Mouse (Mus musculus) C2C12 (cell line): ENCODE results near the gene Twist1. TPM values are rescaled to one million over a fixed set of nuclear protein-coding genes. Genes with fewer than 3 reads are reported as not detected.

ENCODE experiments used
- H3K27me3 ChIP-seq: one replicate; pipeline ENCODE4 v1.6.1; 2011; ENCODE audit not compliant: control insufficient read depth, insufficient read depth, insufficient read length
- H3K36me3 ChIP-seq: one replicate; pipeline ENCODE4 v1.6.1; 2011; ENCODE audit not compliant: control insufficient read depth, insufficient read depth
- H3K4me3 ChIP-seq: one replicate; pipeline ENCODE4 v1.5.1; 2011; ENCODE audit warnings: mild to moderate bottlenecking, control low read depth; ENCODE audit not compliant: poor library complexity, insufficient read depth, severe bottlenecking
- H3K79me2 ChIP-seq: one replicate; pipeline ENCODE4 v1.6.1; 2011; ENCODE audit not compliant: control insufficient read depth, insufficient read depth
- H3K79me3 ChIP-seq: one replicate; pipeline ENCODE4 v1.6.1; 2011; ENCODE audit warnings: low read depth, control low read depth
- H3ac ChIP-seq: one replicate; pipeline ENCODE3; 2011; ENCODE audit warnings: low read depth; ENCODE audit not compliant: control insufficient read depth, insufficient read length
- CEBPB ChIP-seq: IDR thresholded peaks from one replicate; pipeline ENCODE4 v1.6.1; 2011; ENCODE audit warnings: low read depth, mild to moderate bottlenecking, control low read depth, moderate library complexity
- CTCF ChIP-seq: IDR thresholded peaks from one replicate; pipeline ENCODE4 v1.5.1; 2011; ENCODE audit not compliant: control insufficient read depth, insufficient read depth, insufficient read length
- FOSL1 ChIP-seq: IDR thresholded peaks from one replicate; pipeline ENCODE4 v1.8.0; 2011; ENCODE audit warnings: mild to moderate bottlenecking, low read length; ENCODE audit not compliant: poor library complexity, insufficient read depth, severe bottlenecking
- MAX ChIP-seq: IDR thresholded peaks from one replicate; pipeline ENCODE4 v1.6.1; 2011; ENCODE audit warnings: mild to moderate bottlenecking, control low read depth
- MYOD1 ChIP-seq: IDR thresholded peaks from one replicate; pipeline ENCODE4 v1.6.1; 2011; ENCODE audit warnings: low read depth; ENCODE audit not compliant: control insufficient read depth, insufficient read length
- MYOG ChIP-seq: IDR thresholded peaks from one replicate; pipeline ENCODE4 v1.6.1; 2011; ENCODE audit not compliant: control insufficient read depth, insufficient read length; ENCODE audit errors: extremely low read depth
- USF1 ChIP-seq: IDR thresholded peaks from one replicate; pipeline ENCODE4 v1.6.1; 2011; ENCODE audit warnings: low read depth, mild to moderate bottlenecking, control low read depth, moderate library complexity
- polyA plus RNA-seq: library from polyadenylated mRNA; unstranded; fragments of >200 nt; fragmentation: generic; extraction: Trizol; gene quantifications from one replicate; pipeline ENCODE4 v1.2.1, GENCODE M21; 2012; ENCODE audit warnings: missing spikeins

Twist1 gene
- polyA plus RNA-seq, 1 experiment: 9.3 TPM

GRCm38 (mm10) chr12:33980159-33980558 lies 22.7 kb downstream of the Twist1 start:
- no peaks in the 10 kb centered on the region for H3K79me2 ChIP-seq
- no peak overlapping the region for H3K4me3 ChIP-seq
- H3K27me3 ChIP-seq: no peaks in the 10 kb centered on the region
- TF ChIP-seq MYOD1 (no peak), USF1 (no peak), MYOG (no peak), FOSL1 (no peak), CTCF (no peak), CEBPB (no peak), MAX (no peak)
- H3ac ChIP-seq: no peak overlapping the region
- no peaks in the 10 kb centered on the region for H3K79me3 ChIP-seq
- no peaks in the 10 kb centered on the region for H3K36me3 ChIP-seq

- no peaks in the 10 kb centered on the region for H3K27me3 ChIP-seq
- H3K36me3 ChIP-seq: no peaks in the 10 kb centered on the region
- no peak overlapping the region for H3ac ChIP-seq
- H3K79me3 ChIP-seq: no peaks in the 10 kb centered on the region
- H3K79me2 ChIP-seq: no peaks in the 10 kb centered on the region
- H3K4me3 ChIP-seq: no peak overlapping the region
- TF ChIP-seq MAX (no peak), CTCF (no peak), MYOG (no peak), CEBPB (no peak), FOSL1 (no peak), MYOD1 (no peak), USF1 (no peak)
Measured at GRCm38 (mm10) chr12:33981433-33981832, 24.0 kb downstream of the Twist1 start.

DNA sequence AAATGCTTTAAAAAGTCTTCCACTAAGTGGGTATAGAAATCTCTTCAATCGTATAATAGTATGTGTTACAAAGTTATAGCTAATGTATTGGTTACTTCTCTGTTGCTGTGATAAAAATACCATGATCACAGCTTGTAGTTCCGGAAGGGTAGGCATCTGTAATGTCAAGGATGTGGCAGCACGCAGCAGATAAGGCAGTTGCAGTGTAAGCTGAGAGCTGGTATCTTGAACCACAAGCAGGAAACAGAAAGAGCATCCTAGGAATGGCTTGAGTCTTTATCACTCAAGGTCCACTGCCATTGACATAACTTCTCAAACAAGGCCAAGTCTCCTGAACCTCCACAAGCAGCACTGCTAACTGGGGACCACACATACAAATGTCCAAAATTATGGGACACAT lies 35.7 kb downstream of the Twist1 start:
- H3ac ChIP-seq: no peak overlapping the region
- H3K79me2 ChIP-seq: no peaks in the 10 kb centered on the region
- TF ChIP-seq MYOD1 (no peak), MAX (no peak), MYOG (no peak), USF1 (no peak), CTCF (no peak), FOSL1 (no peak), CEBPB (no peak)
- no peaks in the 10 kb centered on the region for H3K36me3 ChIP-seq
- H3K79me3 ChIP-seq: no peaks in the 10 kb centered on the region
- H3K4me3 ChIP-seq: no peak overlapping the region
- no peaks in the 10 kb centered on the region for H3K27me3 ChIP-seq

Other genes starting within 250 kb of the Twist1 start
- gene Ferd3l, start 29.2 kb upstream of the Twist1 start, polyA plus RNA-seq: not detected